Mouse (Mus musculus) forebrain, postnatal 0 days (tissue): Measurements from ENCODE around the gene Nfix. TPM values are rescaled to one million over a fixed set of nuclear protein-coding genes. Genes with fewer than 3 reads are reported as not detected.

ENCODE experiments used
- ATAC-seq: fragments of 200-750 bp; cut with Nextera tagmentation; 2 replicates; pipeline ENCODE4 v1.8.0; 2017; ENCODE audit warnings: mild to moderate bottlenecking, moderate library complexity
- DNase-seq: peaks from one replicate; pipeline ENCODE4 v3.0.0-alpha.2; 2015
- H3K27ac ChIP-seq: fragments of 300-500 bp; sonication (generic); 2 replicates; pipeline ENCODE4 v1.5.1; 2014; ENCODE audit warnings: low read depth, mild to moderate bottlenecking, antibody characterized with exemption, low read length, moderate library complexity, mixed read lengths
- H3K27me3 ChIP-seq: fragments of 300-500 bp; sonication (generic); 2 replicates; pipeline ENCODE4 v1.6.1; 2014; ENCODE audit warnings: mild to moderate bottlenecking, low read length, mixed read lengths; ENCODE audit not compliant: insufficient read depth
- H3K36me3 ChIP-seq: fragments of 300-500 bp; sonication (generic); 2 replicates; pipeline ENCODE4 v1.6.1; 2014; ENCODE audit warnings: mild to moderate bottlenecking, moderate library complexity; ENCODE audit not compliant: insufficient read depth
- H3K4me1 ChIP-seq: fragments of 300-500 bp; sonication (generic); 2 replicates; pipeline ENCODE4 v1.6.1; 2014; ENCODE audit warnings: antibody characterized with exemption; ENCODE audit not compliant: insufficient read depth
- H3K4me2 ChIP-seq: fragments of 300-500 bp; sonication (generic); 2 replicates; pipeline ENCODE4 v1.6.1; 2014; ENCODE audit warnings: low read depth, mild to moderate bottlenecking, moderate library complexity
- H3K4me3 ChIP-seq: fragments of 300-500 bp; sonication (generic); 2 replicates; pipeline ENCODE4 v1.5.1; 2014; ENCODE audit warnings: low read depth, low read length, mixed read lengths
- H3K9ac ChIP-seq: fragments of 300-500 bp; sonication (generic); 2 replicates; pipeline ENCODE4 v1.6.1; 2014; ENCODE audit warnings: mild to moderate bottlenecking
- H3K9me3 ChIP-seq: fragments of 300-500 bp; sonication (generic); 2 replicates; pipeline ENCODE4 v1.6.1; 2016; ENCODE audit warnings: low read length
- CTCF ChIP-seq: sonication (generic); IDR thresholded peaks from 2 replicates; pipeline ENCODE4 v1.5.1; 2016; ENCODE audit warnings: antibody characterized with exemption, control low read depth, low read depth
- WGBS: fragments of 180-500 bp; shearing (Covaris S2); extraction: QIAGEN DNeasy Blood & Tissue Kit; methylation state at CpG from one replicate; pipeline ENCODE4 v1.1.7; 2014; 5-methylcytosine and 5-hydroxymethylcytosine counted together
- polyA plus RNA-seq: library from polyadenylated mRNA; unstranded; fragments of >200 nt; fragmentation: Nextera tagmentation; extraction: Ambion mirVana; gene quantifications from 2 replicates; pipeline ENCODE4 v1.2.1, GENCODE M21; 2015
- total RNA-seq: library from RNA; depleted of rRNA; stranded (reverse); fragments of >200 nt; gene quantifications from 2 replicates; pipeline ENCODE4 v1.2.3, GENCODE M21; 2014

The Nfix gene
- total and polyA plus RNA-seq, 2 experiments from 2014 or later: 111 to 376 TPM

DNA sequence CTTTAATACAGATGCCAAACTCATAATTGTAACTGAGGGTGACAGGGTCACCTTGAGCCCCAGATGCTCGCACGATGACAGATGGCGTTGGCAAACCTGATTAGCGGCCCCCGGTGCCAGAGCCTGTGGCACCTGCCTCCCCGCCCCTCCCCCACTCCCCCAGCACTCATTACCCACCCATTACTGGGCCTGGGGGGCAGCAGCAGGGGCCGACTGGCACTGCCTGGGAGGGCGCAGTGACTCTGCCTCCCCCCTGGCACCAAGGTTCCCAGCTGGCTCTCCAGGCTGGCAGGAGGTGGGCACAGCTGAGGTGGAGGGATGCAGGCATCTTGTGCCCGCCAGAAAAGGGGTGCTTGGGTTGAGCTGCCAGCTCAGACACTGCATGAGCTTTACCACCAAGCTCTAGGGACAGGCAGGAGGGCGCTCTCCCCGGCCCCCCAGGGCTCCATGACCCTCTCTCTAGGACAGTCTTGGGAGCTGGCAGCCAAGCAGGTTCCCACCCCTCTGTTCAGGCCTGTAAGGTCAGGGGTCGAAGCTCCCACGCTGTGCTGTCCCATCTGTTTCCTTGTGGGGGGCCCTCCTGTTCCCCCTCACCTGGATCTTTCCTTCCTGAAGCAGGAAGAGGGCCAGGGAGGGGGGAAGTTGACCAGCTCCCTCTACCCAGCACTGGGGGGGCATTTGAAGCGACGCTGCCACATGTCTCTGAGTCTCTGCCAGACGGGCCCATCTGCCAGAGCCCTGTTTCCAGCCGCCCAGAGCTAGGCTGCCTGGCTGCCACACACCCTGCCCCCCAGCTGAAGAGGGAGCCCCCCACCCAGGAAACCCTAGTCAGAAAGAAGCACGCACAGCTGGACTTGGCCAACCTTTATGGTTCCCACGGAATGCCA lies 14.7 kb upstream of the Nfix start:
- Histone ChIP-seq H3K9ac (0 out of 2 replicates have a peak overlapping the region, but pooled peaks have one; percentile 2), H3K36me3 (no peaks in the 10 kb centered on the region), H3K9me3 (no peaks in the 10 kb centered on the region), H3K4me3 (no peak overlapping the region), H3K4me1 (peaks cover 14% of the 10 kb centered on the region), H3K27ac (peak overlapping the region; percentile 87), H3K27me3 (no peaks in the 10 kb centered on the region), H3K4me2 (peak overlapping the region; percentile 19)
- DNase-seq (peak; percentile 61), ATAC-seq (peak; percentile 26)
- WGBS: 27% methylated on average over 19 of the region's 19 CpGs
- no peak for TF ChIP-seq CTCF

DNA sequence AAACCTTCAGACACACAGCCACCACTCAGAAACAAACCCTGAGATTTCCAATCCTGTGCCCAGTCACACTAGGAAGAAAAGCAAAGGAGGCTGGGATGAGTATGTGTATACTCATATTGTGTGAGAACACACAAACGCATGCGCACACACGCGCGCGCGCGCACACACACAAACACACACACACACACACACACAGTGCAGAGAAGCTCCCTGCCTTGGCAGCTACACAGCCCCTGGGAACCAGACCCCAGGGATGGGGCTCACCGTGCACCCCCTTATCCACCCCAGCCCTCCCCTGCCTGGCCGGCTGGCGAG lies 14.1 kb upstream of the Nfix start:
- Histone ChIP-seq H3K27ac (peak overlapping the region; percentile 87), H3K4me2 (peak overlapping the region; percentile 19), H3K27me3 (no peaks in the 10 kb centered on the region), H3K9me3 (no peaks in the 10 kb centered on the region), H3K9ac (0 out of 2 replicates have a peak overlapping the region, but pooled peaks have one; percentile 2), H3K4me3 (no peak overlapping the region), H3K36me3 (no peaks in the 10 kb centered on the region), H3K4me1 (peaks cover 14% of the 10 kb centered on the region)
- TF ChIP-seq CTCF: no peak
- 51% methylated on average over 11 of the region's 11 CpGs for WGBS
- ATAC-seq (peak; percentile 15), DNase-seq (peak; percentile 63)

DNA sequence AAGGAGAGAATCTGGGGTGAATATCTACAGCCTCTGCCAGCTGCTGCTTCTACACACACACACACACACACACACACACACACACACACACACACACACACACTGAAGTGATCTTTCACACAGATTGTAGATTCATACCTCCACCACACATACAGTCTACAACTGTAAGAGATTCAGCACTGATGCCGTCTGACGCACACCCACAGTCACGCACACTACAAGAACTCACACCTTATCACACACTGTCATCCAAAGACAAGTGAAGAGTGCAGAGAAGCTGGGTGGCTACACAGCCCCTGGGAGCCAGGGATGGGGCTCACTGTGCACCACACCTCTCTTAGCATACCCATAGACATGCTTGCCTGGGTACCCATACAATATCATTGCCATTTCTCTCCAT lies 13.7 kb upstream of the Nfix start:
- ATAC-seq (0 out of 2 replicates have a peak, but pooled peaks have one; percentile 3), DNase-seq (no peak)
- H3K36me3 ChIP-seq: no peaks in the 10 kb centered on the region
- H3K9ac ChIP-seq: peak overlapping the region; percentile 10; the same call in 1 of the 2 replicates
- H3K27ac ChIP-seq: peak overlapping the region; percentile 87
- H3K4me3 ChIP-seq: no peak overlapping the region
- WGBS: 67% methylated on average over 3 of the region's 3 CpGs
- no peak overlapping the region for H3K4me2 ChIP-seq
- H3K4me1 ChIP-seq: peaks cover 14% of the 10 kb centered on the region
- no peak for TF ChIP-seq CTCF
- no peaks in the 10 kb centered on the region for H3K27me3 ChIP-seq
- H3K9me3 ChIP-seq: no peaks in the 10 kb centered on the region

DNA sequence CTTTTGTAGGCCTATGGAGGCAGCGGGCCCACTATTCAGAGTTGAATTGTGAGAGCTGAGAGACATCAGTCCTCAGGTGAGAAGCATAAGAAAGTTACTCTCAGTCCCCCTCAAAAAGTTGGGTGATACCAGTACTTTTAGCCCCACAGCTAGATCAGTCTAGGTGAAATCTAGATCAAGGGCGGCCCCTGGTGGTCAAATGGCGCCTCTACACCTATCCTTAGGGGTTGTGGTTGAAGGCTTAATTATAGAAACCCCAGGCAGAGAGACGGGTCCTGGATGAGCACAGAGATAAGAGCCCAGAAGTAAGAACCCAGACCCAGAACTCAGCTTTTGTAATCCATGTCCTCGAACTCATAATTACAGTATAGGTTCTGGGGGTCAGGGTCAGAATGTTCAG lies 12.9 kb upstream of the Nfix start:
- Histone ChIP-seq H3K4me1 (peaks cover 14% of the 10 kb centered on the region), H3K27ac (peak overlapping the region; percentile 87), H3K36me3 (no peaks in the 10 kb centered on the region), H3K4me3 (no peak overlapping the region), H3K9me3 (no peaks in the 10 kb centered on the region), H3K27me3 (no peaks in the 10 kb centered on the region), H3K9ac (peak overlapping the region; percentile 10; the same call in 1 of the 2 replicates), H3K4me2 (no peak overlapping the region)
- 0% methylated on average over 5 of the region's 5 CpGs for WGBS
- ATAC-seq (peak; percentile 44; the same call in 1 of the 2 replicates), DNase-seq (peak; percentile 93)
- TF ChIP-seq CTCF: peak; percentile 93

DNA sequence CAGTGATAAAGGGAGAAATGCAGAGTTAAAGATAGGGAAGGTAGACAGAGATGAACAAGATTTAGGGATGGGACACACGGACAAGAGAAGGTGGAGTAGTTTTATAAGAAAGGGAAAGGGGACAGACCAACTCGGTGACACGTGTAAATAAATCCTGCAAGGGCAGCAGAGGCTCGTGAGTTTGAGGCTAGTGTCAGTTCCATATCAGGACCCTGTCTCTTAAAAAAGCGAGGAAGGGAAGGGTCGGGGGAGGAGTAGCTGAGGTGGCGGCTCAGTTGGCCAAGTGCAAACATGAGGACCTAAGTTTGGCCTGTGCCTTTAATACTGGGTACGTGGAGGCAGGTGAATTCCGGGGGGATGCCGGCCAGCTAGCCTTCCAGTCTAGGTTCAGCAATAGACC lies 11.2 kb upstream of the Nfix start:
- Histone ChIP-seq H3K4me3 (peak overlapping the region; percentile 33), H3K9ac (peak overlapping the region; percentile 47), H3K27ac (peak overlapping the region; percentile 79), H3K4me1 (peaks cover 14% of the 10 kb centered on the region), H3K4me2 (peak overlapping the region; percentile 51), H3K27me3 (no peaks in the 10 kb centered on the region), H3K36me3 (no peaks in the 10 kb centered on the region), H3K9me3 (no peaks in the 10 kb centered on the region)
- no peak for ATAC-seq
- TF ChIP-seq CTCF: no peak
- no peak for DNase-seq
- 12% methylated on average over 10 of the region's 10 CpGs for WGBS

- Histone ChIP-seq H3K9ac (peak overlapping the region; percentile 47), H3K4me3 (peak overlapping the region; percentile 33), H3K36me3 (no peaks in the 10 kb centered on the region), H3K4me1 (peaks cover 14% of the 10 kb centered on the region), H3K9me3 (no peaks in the 10 kb centered on the region), H3K27me3 (no peaks in the 10 kb centered on the region), H3K27ac (peak overlapping the region; percentile 79), H3K4me2 (peak overlapping the region; percentile 51)
- WGBS: under 1% methylated on average over 32 of the region's 32 CpGs
- DNase-seq (peak; percentile 96), ATAC-seq (peak; percentile 79)
- TF ChIP-seq CTCF: peak; percentile 85
Measured at GRCm38 (mm10) chr8:84810896-84811295, 10.8 kb upstream of the Nfix start.

GRCm38 (mm10) chr8:84809941-84810280 lies 9.8 kb upstream of the Nfix start:
- H3K9ac ChIP-seq: no peak overlapping the region
- DNase-seq (no peak), ATAC-seq (no peak)
- TF ChIP-seq CTCF: no peak
- no peaks in the 10 kb centered on the region for H3K27me3 ChIP-seq
- no peaks in the 10 kb centered on the region for H3K36me3 ChIP-seq
- no peaks in the 10 kb centered on the region for H3K9me3 ChIP-seq
- no peak overlapping the region for H3K4me3 ChIP-seq
- H3K27ac ChIP-seq: no peak overlapping the region
- 65% methylated on average over 5 of the region's 5 CpGs for WGBS
- peaks cover 9% of the 10 kb centered on the region for H3K4me1 ChIP-seq
- no peak overlapping the region for H3K4me2 ChIP-seq
